Mouse (Mus musculus): ENCODE measurements at regions not wholly inside any gene's neighbourhood (a gene's known extent, or its start where the extent isn't known, plus 50 kb on each side); places are given as distances from the start of the nearest gene placed in this dataset.

- H3K9me3 ChIP-seq (ENCODE audit: control insufficient read depth, low read length), result no peaks in the 10 kb centered on the region
- no peak overlapping the region for H3K27ac ChIP-seq
- WGBS, result 29% methylated on average over 9 of the region's 9 CpGs
- H3K9ac ChIP-seq, result no peak overlapping the region
- peaks cover 14% of the 10 kb centered on the region for H3K27me3 ChIP-seq (ENCODE audit: control insufficient read depth, insufficient read depth, low read length)
- H3K4me2 ChIP-seq (replicated peaks), result no peak overlapping the region
- no peaks in the 10 kb centered on the region for H3K4me1 ChIP-seq (replicated peaks; ENCODE audit: control insufficient read depth, insufficient read depth, low read length)
- H3K4me3 ChIP-seq (replicated peaks; ENCODE audit: low read length), result no peak overlapping the region
- ATAC-seq (ENCODE audit: low FRiP score), result peak; percentile 43; the same call in 1 of the 2 replicates
- H3K36me3 ChIP-seq (replicated peaks; ENCODE audit: control insufficient read depth, insufficient read depth), result no peaks in the 10 kb centered on the region
- DNase-seq (ENCODE audit: low spot score), result no peak
These were observed 136.9 kb downstream of the Hsd17b3 start for GRCm38 (mm10) chr13:63951922-63952734.

- Histone ChIP-seq H3K4me1 (replicated peaks; ENCODE audit: control insufficient read depth, insufficient read depth, low read length) (no peaks in the 10 kb centered on the region), H3K4me3 (replicated peaks; ENCODE audit: low read length) (no peak overlapping the region), H3K9ac (no peak overlapping the region), H3K27me3 (ENCODE audit: control insufficient read depth, insufficient read depth, low read length) (peaks cover 14% of the 10 kb centered on the region), H3K27ac (no peak overlapping the region), H3K4me2 (replicated peaks) (no peak overlapping the region), H3K36me3 (replicated peaks; ENCODE audit: control insufficient read depth, insufficient read depth) (no peaks in the 10 kb centered on the region), H3K9me3 (ENCODE audit: control insufficient read depth, low read length) (no peaks in the 10 kb centered on the region)
- DNase-seq (ENCODE audit: low spot score), result no peak
- 78% methylated on average over 8 of the region's 8 CpGs for WGBS
- ATAC-seq (ENCODE audit: low FRiP score), result no peak
These were observed 136.1 kb downstream of the Ercc6l2 start for GRCm38 (mm10) chr13:63951136-63951535.
